Mouse (Mus musculus): ENCODE data around the gene Fam83f. TPM values are rescaled to one million over a fixed set of nuclear protein-coding genes. Genes with fewer than 3 reads are reported as not detected.
A peak's percentile ranks its signal among the peaks of the same experiment; 100 is the strongest.

The Fam83f gene
- under 1 TPM; 0.28 to 0.50 (median 0.43) TPM for total RNA-seq (2022)

DNA sequence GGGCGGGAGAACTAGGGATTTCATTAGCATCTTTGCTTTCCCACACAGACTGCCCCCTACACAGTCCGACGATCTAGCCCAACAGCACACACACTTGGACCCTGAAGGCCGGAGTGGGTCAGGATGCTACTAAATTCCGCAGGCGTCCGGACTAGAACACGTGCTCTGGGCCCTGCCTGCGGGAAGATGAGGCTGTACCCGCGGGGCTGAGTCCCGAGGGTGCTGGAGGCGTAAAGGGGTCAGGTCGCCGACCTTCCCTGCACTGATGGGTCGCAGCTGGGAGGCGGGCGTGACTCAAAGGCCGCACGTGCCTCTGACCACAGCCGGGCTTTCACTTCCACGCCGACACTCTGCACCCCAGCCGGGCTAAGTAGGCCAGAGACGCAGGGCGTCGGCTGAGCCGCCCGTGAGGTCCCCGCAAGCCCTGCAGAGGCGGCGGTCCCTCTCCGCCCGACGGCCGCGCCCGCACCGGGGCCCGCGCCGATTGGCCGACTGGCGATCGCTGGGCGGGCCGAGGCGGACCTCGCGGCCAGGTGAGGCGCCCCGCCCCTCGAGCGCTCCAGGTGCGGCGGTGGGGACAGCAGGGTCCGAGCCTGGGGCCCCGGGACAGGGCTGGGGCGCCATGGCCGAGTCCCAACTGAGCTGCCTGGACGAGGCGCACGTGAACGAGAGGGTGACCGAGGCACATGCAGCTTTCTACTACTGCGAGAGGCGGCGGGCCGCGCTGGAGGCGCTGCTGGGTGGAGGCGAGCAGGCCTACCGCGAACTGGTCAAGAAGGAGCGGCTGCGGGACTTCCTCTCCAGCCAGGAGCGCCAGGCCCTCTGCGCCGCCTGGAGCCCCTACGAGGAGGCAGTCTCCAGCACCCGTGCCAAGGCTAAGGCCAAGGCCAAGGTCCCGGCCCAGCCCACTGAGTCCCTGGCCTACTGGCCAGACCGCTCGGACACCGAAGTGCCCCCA lies at the start of gene Fam83f:
Fam83f (plus strand) TSS at position 553 of the 958 bp plus-strand sequence.
- no peak for DNase-seq (ENCODE audit: low spot score in 2 of 2)

DNA sequence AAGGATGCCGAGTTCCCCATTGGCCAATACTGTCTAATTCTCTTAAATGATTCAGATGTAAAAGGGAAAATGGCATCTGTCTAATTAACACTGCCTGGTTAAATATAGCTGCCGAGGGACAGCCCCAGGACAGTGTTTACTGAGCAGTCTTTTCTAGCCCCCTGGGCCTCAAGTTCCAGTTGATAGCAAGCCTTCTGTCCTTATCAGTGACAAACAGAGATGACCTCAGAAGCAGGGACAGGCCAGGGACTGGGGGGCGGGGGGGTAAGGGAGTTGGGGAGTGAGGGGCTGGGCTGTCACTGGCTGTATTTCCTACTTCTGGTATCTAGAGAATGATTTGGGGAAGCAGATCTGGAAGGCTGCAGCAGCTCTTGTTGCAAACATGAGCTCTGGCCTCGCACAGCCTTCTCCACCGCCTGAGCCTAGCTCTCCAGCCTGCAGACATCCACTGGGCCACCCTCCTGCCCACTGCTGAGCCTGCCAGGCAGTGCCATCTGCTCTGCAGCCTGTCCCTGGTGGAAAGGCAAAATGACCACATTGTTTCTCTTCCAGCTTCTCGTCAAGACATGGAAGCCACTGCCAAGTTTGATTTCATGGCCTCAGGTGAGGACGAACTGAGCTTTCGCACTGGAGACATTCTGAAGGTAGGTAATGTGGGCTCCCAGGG lies 48.3 kb upstream of the Fam83f start:
- no peak for DNase-seq (ENCODE audit: low spot score in 2 of 2)

DNA sequence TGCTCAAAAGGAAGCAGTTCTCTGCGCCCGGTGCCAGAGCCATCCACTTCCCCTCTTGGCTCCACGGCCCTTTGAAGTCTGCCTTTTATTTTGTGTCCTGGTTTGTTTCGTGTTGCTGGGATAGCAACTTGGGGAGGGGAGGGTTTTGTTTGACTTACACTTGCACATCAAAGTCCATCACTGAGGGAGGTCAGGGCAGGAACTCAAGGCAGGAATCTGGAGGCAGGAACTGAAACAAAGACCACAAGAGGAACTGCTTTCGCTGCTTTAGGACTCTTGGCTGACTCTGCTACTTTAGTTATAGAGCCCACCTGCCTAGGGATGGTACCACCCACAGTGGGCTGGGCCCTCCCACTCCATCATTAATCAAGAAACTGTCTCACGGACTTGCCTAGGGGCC lies 45.2 kb upstream of the Fam83f start:
- DNase-seq (ENCODE audit: low spot score in 2 of 2), result no peak

DNA sequence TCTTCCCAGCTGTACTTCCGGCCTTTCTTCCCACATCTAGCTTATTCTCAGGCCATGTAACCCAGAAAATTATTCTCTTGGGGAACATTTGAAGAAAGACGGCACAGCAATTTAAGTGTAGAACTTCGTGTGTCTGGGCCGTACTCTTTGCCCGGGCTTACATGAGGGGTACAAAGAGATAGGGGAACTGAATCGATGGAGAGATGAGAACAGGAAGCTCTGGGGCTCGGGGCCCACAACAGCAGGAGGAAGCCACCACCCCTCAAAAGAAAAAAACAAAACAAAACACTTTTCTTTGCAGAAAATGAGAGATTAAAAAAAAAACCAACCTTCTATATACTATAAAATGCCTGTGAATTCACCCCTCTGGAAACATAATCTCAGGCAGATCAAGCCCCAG lies 41.5 kb upstream of the Fam83f start:
- DNase-seq (ENCODE audit: low spot score in 2 of 2), result no peak

DNA sequence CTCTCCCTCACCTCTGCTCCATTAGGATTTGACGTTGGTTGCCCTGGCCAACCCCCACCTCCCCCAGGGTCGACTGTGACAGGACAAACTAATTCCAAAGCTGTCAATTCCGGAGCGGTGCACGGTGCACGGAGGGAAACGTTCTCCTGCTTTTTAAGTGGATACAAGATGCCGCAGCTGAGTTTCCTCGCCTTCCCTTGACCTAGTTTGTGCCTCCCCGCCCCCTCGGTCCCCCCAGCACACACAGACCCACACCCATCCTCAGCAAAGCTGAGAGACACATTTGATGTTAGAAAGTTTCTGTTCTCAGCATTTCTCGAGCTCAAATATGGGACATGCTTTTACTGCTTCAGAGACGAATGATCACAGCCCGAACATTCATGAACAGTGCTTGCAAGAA lies 40.9 kb upstream of the Fam83f start:
- no peak for DNase-seq (ENCODE audit: low spot score in 2 of 2)

DNA sequence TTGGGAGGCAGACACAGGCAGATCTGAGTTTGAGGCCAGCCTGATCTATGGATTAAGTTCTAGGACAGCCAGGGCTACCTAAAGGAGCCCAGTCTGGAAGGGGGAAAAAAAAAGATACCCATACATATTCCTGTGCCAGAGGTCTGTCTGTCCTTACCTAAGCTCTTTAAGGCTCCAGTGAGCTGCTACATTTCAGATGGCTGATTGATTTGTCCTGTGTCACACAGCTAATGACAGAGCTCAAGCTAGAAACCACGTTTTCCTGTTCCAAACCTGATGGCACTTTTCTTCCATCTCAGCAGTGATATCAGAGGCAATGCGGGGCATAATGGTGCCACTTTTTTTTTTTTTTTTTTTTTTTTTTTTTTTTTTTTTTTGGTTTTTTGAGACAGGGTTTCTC lies 40.3 kb upstream of the Fam83f start:
- no peak for DNase-seq (ENCODE audit: low spot score in 2 of 2)

DNA sequence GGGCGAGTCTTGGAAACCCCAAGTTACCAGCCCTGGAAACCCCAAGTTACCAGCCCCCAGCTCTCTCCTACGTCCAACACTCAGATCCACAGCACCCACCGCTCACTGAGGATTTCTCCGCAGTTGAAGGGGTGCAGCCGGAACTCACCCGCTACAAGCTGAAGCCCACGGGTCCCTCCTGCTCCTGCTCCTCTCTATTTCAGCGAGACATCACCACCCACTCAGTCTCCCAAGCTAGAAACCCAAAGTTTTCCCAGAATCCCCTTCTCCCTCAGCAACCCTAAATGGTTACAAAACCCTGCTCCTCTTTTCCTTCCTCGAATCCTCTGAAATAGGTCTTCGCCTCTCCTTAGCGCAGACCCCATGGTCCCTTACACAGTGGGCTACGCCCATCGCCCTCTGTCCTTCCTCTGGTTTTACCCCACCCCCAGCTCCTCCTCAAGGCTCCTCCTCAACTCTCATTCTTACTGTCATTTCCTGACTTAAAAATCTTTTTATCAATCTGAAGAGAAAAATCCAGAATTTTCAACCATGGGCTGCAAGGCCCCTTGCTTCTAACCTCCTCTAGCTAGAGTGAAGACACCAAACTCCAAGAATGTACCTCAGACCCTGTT lies 39.3 kb upstream of the Fam83f start:
- peak; percentile 34 to 77 for DNase-seq (ENCODE audit: low spot score in 2 of 2)

DNA sequence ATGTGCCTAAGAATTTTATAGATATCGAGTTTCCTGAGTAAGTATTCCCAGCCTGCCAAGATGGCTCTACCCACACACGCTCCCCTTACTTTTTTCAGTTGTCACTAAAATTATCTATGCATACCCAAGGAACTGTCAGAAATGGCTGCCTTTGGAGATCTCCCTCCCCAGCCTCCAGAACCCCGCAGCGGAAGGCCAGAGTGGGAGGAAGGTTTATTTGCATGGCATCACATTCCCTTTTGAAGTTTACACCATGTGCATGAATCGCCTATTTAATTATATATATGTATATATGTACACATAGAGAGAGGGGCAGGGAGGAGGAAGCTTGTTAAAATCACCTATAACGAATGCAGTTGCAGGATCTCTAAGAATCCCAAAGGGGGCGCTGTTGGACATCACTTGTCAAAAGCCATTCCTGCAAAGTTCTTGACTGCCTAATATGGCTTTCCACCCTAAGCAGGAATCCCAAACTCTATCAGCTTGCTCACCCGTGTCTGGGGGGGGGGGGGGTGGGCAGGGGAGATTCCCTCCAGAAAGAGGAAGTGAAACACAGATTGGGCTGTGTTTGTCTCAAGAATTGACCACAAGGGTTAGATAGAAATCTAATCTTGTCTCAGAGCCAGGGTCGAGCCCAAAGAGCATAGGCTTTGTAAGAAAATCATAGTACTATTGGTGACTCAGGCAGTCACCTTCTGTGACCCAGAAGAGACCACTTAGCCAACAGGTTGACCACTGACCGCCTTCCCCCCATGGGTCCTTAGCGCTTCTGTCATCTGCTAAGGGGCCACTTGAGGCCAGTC lies 37.1 kb upstream of the Fam83f start:
- peak; percentile 40 to 80 for DNase-seq (ENCODE audit: low spot score in 2 of 2)

DNA sequence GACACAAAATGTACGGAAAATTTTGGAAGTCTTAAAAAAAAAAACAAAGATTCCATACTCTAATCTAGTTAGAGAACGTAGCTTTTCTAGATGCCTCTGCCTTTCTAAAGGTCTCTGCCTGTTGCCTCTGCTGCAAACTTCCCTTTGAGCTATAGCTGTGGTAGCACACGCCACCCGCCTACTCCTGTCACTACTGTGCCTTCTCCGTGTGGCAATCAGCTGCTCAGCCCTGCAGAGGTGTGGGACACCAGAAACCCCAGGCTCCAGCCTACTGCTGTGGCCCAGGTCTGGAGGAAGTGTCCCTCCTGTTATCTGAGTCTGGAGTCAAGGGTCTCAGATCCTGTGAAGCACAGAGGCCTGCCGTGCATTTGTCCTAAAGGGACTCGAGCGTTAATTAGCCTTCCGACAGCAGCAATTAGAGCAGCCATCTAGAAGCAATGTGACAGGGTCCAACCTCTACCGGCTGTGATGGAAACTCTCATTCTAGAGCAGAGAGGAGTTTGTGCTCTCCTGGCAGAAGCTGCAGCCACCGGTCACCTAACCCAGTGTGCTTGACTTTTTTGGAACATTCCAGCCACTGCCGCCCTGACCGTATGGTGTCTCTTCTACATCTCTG lies 34.8 kb upstream of the Fam83f start:
- no peak for DNase-seq (ENCODE audit: low spot score in 2 of 2)

DNA sequence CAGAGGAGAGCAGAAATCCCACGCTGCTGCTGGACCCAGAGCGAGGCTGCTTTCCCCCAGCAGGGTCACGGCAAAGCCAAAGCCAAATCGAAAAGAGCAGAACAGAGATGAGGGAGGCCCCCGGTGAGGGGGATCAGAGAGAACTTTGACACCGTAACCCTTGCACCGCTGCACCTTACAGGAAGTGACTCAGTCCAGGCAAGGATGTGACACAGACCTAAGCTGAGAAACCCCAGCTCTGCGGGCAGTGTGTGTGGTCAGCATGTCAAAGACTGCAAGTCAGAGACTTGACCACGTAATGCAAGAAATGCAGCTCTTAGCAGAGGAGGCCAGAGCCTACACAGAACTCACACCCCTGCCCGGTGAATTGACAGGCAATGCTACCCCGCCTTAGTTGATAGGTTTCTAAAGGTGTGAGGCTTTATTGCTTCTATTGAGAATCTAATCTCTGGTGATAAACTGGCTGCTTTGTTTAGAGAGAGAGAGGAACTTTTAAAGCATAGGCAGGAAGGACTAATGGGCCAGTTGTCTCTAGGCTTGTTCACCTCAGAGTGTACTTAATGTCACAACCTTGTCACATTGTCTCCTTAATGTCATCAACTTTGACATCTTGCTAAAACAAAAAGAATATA lies 32.5 kb upstream of the Fam83f start:
- no peak for DNase-seq (ENCODE audit: low spot score in 2 of 2)

DNA sequence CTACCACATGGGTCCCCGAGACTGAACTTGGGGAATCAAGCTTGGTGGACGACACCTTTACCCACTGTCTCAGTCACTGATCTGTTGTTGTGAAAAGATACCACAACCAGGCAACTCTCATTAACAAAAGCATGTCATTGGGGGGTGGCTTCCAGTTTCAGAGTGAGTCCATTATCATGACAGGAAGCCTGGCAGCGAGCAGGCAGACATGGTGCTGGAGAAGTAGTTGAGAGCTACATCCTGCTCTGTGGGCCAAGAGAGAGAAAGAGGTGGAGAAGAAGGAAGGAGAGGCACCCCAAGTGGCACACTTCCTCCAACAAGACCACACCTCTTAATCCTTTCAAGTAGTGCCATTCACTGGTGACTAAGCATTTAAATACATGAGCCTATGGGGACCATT lies 31.8 kb upstream of the Fam83f start:
- DNase-seq (ENCODE audit: low spot score in 2 of 2), result no peak

DNA sequence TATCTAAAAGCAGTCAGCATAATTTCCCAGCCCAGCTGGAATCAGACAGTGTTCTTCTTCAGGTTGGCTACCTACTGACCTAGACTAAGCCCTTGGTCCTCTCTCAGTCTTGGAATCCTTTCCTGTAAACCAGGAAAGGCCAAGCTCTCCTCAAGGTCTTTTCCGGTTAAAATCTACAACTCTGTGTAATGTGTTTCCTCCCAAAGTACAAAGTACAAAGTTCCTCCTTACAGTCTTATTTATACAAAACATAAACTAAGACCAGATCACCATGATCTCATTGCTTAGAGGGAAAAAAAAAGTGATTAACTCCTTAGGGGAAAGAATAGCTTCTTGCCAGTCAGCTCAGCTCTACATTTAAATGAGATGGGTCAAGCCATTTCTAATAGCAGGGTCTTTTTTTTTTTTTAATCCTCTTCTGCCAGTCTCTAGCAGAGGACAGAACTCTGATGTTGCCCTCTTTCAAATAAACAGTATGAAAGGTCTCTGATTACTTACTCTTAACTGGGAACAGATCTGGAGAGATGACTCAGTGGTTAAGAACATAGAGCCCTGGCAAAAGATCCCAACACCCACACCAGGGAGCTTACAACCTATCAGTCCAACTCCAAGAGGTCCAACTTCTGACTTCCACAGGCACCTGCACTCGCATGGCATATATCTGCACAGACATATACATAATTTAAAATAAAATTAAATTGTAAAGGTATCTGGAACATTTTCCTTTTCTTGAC lies 29.8 kb upstream of the Fam83f start:
- DNase-seq (ENCODE audit: low spot score in 2 of 2), result no peak

DNA sequence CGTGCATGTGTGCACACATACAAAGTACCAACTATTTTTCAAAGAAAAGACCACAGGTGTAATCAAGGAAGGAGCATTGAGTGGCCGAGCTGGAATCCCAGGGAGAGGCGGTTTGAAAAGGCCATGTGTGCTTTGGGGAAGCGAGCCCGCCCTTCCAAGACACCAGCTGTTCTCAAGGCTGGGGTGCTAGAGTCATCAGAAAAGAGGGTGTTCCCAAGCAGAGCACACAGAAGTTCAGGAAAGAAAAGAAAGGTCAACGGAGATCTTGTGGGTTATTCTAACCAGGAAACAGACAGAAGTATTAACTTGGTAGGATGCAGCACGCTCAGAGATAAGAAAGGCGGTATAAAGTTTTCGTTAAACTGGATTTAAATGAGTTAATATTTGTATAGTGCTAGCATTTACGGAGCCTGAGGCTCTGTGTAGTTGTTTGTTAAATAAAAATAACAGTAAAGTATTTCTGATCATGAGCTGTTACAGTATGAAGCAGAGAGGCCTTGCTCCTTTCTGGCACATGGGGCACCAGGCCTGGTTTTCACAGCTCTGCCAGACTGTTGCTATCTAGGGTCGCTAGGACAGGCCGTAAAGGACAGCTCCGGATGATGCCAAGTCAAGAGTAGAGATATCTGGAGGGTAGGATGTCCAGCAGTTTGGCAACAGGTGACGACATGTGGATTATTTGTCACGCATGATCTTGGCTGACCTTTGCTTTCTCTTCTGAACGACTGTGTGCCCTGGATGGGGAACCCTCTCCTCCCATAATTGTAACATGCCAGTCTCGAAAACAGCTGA lies 26.4 kb upstream of the Fam83f start:
- no peak for DNase-seq (ENCODE audit: low spot score in 2 of 2)

DNA sequence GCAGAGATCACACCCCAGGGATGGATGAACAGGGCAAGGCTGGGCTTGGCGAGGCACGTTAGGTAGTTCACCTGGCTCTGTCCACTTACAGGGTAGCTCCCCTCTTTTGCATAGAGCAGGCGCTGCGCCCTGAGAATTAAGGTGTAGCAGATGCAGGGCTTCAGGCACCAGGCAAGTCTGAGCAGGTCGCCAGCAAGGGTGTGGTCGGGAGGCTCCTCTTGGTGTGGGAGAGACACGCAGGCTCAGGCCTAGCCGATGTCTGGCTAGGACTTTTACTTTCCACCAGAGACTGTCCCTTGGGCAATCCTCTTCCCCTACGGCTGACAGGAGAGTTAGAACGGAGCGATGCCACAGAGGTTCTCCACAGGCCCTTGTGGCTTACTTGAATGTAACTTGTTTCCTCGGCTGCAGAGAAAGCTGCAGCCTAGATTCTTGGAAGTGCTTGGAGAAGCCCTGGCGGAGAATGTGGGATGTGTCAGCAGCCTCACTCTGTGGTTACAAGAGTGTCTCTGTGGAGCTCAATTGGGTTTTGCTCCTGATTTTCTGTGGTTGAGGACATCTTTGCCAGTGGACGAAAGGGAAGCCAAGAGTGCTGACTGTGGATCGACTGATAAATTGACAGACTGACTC lies 22.6 kb upstream of the Fam83f start:
- DNase-seq (ENCODE audit: low spot score in 2 of 2), result peak in 1 of 2 experiments; percentile 45

DNA sequence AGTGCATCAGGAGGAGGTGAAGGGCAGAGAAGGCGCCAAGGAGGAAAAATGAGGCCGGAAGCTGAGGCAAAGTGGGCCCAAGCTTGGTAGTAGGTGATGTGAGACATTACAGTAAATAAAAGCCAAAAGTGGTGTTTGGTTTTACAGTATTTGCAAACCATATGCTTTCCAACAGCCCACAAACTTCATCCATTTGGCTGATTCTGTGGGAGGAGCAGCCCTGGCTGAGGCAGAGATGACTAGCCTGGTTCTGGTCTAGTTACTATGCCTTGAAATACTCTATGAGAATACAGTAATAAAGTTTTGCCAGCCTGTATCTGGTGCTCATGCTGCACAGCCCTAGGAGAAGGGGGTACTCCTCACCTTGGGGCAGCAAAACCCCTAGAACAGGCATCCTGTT lies 21.2 kb upstream of the Fam83f start:
- peak in 1 of 2 experiments; percentile 44 for DNase-seq (ENCODE audit: low spot score in 2 of 2)

DNA sequence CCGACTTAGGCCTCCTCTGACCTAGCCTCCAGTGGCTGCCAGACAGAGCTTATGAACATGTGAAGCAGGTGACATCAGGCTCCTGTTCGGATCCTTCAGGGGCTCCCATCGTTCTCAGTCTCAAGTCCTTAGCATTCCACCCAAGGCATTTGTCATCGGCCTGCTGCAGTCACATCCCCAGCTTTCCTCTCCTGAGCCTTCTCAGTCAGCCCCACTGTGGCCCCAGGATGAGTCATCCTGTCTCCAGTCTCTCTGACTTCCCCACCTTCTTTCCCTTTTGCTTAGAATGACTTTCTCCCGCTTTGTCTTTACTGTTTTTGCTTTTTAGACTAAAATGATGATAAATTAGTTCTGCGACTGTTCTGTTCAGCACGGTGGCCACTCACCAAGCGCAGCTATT lies 17.8 kb upstream of the Fam83f start:
- DNase-seq (ENCODE audit: low spot score in 2 of 2), result no peak

DNA sequence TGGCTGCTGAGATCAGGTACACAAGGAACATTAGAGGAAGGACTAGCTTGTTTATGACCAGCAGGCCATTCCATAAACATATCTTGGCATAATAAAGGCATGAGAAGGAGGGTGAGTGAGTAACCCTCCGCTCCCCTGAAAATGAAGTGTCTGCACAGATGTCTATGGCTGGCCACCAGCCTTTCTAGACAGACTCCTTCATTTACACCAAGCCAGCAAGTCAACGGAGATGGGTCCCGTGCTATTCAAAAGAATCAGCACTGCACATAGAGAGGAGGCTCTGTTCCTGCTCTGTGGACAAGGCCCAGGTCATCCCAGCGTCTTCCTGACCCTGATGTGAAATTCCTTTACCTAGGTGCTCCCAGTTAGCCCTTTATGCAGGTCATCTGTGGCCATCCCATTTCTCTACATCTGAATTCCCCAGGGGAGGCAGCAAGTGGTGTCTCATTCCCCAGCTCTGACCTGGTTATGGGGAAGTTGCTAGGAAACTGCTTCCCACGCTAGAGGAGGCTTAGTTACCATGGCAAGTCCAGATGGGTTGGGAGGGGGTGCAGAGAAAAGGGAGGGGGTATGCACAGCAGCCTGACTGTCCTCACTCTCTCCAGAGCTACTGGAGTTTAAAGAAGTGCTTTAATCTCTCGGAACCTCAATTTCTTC lies 12.7 kb upstream of the Fam83f start:
- peak; percentile 20 to 52 for DNase-seq (ENCODE audit: low spot score in 2 of 2)

DNA sequence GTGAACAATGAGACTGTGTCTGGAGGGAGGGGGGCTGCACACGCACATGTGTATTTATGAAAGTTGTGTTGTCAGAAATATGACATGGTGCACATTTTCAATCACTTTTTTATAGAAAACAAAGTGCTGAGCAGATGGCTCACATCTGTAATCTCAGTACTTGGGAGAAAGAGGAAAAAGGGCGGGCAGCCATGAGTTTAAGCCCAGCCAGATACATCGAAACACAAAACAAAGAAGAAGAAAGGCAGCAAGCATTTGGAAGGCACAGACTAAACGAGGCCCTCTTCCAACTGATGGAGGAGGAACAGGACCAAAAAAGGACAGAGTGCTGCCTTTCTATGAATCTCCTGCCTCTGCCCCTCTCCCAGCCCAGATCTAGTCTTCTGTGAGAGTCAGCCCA lies 10.7 kb upstream of the Fam83f start:
- DNase-seq (ENCODE audit: low spot score in 2 of 2), result no peak

All from left cerebral cortex, adult 8-10 months (tissue).